Mouse (Mus musculus) midbrain, embryonic 16.5 days (tissue): ENCODE results near the gene Fgfr2. TPM values are rescaled to one million over a fixed set of nuclear protein-coding genes. Genes with fewer than 3 reads are reported as not detected.
A peak's percentile ranks its signal among the peaks of the same experiment; 100 is the strongest.

Experiments
- ATAC-seq: fragments of 200-750 bp; cut with Nextera tagmentation; 2 replicates; pipeline ENCODE4 v1.8.0; 2017; ENCODE audit warnings: moderate TSS enrichment
- H3K27ac ChIP-seq: fragments of 300-500 bp; sonication (generic); 2 replicates; pipeline ENCODE4 v1.5.1; 2014; ENCODE audit warnings: mild to moderate bottlenecking, low read length, mixed read lengths
- H3K27me3 ChIP-seq: fragments of 300-500 bp; sonication (generic); 2 replicates; pipeline ENCODE4 v1.6.1; 2014; ENCODE audit warnings: low read depth, low read length, mixed read lengths; ENCODE audit not compliant: control insufficient read depth, insufficient read depth
- H3K36me3 ChIP-seq: fragments of 300-500 bp; sonication (generic); 2 replicates; pipeline ENCODE4 v1.6.1; 2014; ENCODE audit warnings: mild to moderate bottlenecking, low read length, moderate library complexity, mixed read lengths; ENCODE audit not compliant: control insufficient read depth, insufficient read depth
- H3K4me1 ChIP-seq: fragments of 300-500 bp; sonication (generic); 2 replicates; pipeline ENCODE4 v1.6.1; 2014; ENCODE audit warnings: mild to moderate bottlenecking, low read length, mixed read lengths; ENCODE audit not compliant: control insufficient read depth, insufficient read depth
- H3K4me2 ChIP-seq: fragments of 300-500 bp; sonication (generic); 2 replicates; pipeline ENCODE4 v1.6.1; 2014; ENCODE audit warnings: mild to moderate bottlenecking, low read length, mixed read lengths
- H3K4me3 ChIP-seq: fragments of 300-500 bp; sonication (generic); 2 replicates; pipeline ENCODE4 v1.5.1; 2014; ENCODE audit warnings: low read depth, mild to moderate bottlenecking, low read length, moderate library complexity, mixed read lengths
- H3K9ac ChIP-seq: fragments of 300-500 bp; sonication (generic); 2 replicates; pipeline ENCODE4 v1.6.1; 2014; ENCODE audit warnings: low read depth, low read length, mixed read lengths
- H3K9me3 ChIP-seq: fragments of 300-500 bp; sonication (generic); replicated peaks from 2 replicates; pipeline ENCODE4 v1.6.1; 2014; ENCODE audit warnings: mild to moderate bottlenecking, low read length, mixed read lengths; ENCODE audit not compliant: control insufficient read depth, poor library complexity, severe bottlenecking
- WGBS: fragments of 180-500 bp; shearing (Covaris S2); extraction: QIAGEN DNeasy Blood & Tissue Kit; methylation state at CpG from one replicate; pipeline ENCODE4 v1.1.7; 2014; 5-methylcytosine and 5-hydroxymethylcytosine counted together
- polyA plus RNA-seq: library from polyadenylated mRNA; unstranded; fragments of >200 nt; fragmentation: Nextera tagmentation; extraction: Ambion mirVana; gene quantifications from 2 replicates; pipeline ENCODE4 v1.2.1, GENCODE M21; 2015

Gene Fgfr2
- polyA plus RNA-seq, 1 experiment from 2014 or later, result 23.8 TPM

GRCm38 (mm10) chr7:132199686-132200085 lies 923.5 kb downstream of the Fgfr2 start:
- no peaks in the 10 kb centered on the region for H3K9me3 ChIP-seq
- 22% methylated on average over 6 of the region's 6 CpGs for WGBS
- H3K36me3 ChIP-seq, result no peaks in the 10 kb centered on the region
- ATAC-seq, result no peak
- no peak overlapping the region for H3K4me3 ChIP-seq
- no peak overlapping the region for H3K27ac ChIP-seq
- no peaks in the 10 kb centered on the region for H3K27me3 ChIP-seq
- no peaks in the 10 kb centered on the region for H3K4me1 ChIP-seq
- no peak overlapping the region for H3K9ac ChIP-seq
- H3K4me2 ChIP-seq, result no peak overlapping the region

DNA sequence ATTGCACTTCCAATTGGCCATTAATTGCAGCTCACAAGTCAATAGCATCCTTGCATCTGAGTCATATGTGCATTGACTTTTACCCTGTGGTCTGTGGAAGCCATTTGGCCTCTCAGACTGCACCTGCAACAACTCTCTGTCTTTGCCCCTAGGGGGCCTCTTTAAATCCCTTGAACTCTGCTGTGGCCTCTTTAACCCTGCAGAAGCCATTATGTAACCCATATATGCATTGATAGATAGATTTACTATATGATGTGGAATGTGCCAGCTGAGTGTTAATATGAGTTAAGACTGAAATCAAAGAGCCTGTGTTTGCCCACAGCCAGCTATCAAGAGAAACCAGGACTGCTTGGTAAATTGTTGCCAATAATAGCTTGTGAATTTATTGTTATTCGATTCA lies 924.3 kb downstream of the Fgfr2 start:
- no peak overlapping the region for H3K9ac ChIP-seq
- no peak overlapping the region for H3K4me3 ChIP-seq
- no peaks in the 10 kb centered on the region for H3K9me3 ChIP-seq
- no peak overlapping the region for H3K27ac ChIP-seq
- H3K27me3 ChIP-seq, result no peaks in the 10 kb centered on the region
- H3K4me2 ChIP-seq, result no peak overlapping the region
- 95% methylated on average over 1 of the region's 1 CpGs for WGBS
- H3K4me1 ChIP-seq, result no peaks in the 10 kb centered on the region
- ATAC-seq, result no peak
- H3K36me3 ChIP-seq, result no peaks in the 10 kb centered on the region

DNA sequence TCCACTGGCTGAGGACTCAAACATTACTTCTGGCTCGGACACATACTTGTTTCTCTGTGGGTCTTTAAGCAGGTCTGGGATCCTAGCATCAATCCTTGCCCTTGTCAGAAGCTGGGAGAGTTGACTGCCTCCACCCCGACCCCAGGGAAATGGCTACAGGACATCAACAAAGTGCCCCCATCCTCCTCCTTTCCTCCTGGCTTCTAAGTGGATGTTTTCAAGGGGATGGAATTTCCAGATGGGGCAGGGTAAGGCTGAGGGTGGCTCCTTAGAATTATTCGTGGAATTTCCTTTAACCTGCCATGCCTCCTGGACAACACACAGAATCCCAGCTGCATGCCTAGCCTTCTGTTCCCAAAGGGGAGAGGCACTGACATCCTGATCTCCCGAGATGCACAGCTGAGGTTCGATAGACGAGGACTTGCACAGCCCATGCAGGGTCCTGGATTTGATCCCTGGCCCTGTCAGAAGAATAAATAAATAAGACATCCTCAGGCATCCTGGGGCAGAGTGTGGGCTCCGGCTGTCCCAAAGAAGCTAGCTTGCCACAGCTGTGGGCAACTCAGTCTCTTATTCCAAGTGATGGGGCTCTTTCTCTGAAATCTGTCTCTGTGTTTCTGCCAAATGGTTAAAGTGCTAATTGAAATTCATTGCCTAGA lies 925.2 kb downstream of the Fgfr2 start:
- H3K27me3 ChIP-seq, result no peaks in the 10 kb centered on the region
- H3K4me2 ChIP-seq, result no peak overlapping the region
- H3K9me3 ChIP-seq, result no peaks in the 10 kb centered on the region
- no peak for ATAC-seq
- no peaks in the 10 kb centered on the region for H3K4me1 ChIP-seq
- 63% methylated on average over 7 of the region's 7 CpGs for WGBS
- no peak overlapping the region for H3K9ac ChIP-seq
- no peak overlapping the region for H3K4me3 ChIP-seq
- H3K36me3 ChIP-seq, result no peaks in the 10 kb centered on the region
- no peak overlapping the region for H3K27ac ChIP-seq

DNA sequence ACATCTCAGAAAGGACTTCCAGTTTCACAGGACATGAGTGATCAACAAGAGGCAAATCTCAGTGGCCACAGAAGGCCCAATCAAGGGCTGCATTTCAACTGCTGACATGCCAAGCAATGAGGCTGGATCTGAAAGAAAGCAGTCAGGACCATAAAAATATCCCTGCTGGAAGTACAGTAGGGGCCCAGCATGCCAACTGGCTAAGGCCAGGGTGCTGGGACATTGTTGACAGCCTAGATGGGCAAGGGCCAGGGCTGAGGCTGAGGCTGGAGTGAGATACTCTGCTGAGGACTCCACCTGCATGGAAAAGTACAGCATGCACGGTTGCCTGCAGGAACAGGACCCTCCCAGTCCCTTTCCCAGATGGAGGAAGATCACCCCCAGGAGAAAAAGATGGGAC lies 926.6 kb downstream of the Fgfr2 start:
- no peak for ATAC-seq
- Histone ChIP-seq H3K4me2 (no peak overlapping the region), H3K27ac (no peak overlapping the region), H3K27me3 (no peaks in the 10 kb centered on the region), H3K36me3 (no peaks in the 10 kb centered on the region), H3K9ac (no peak overlapping the region), H3K4me3 (no peak overlapping the region), H3K4me1 (no peaks in the 10 kb centered on the region), H3K9me3 (no peaks in the 10 kb centered on the region)
- 91% methylated on average over 1 of the region's 1 CpGs for WGBS

- Histone ChIP-seq H3K27me3 (no peaks in the 10 kb centered on the region), H3K4me2 (no peak overlapping the region), H3K9ac (no peak overlapping the region), H3K4me1 (no peaks in the 10 kb centered on the region), H3K4me3 (no peak overlapping the region), H3K27ac (no peak overlapping the region), H3K36me3 (no peaks in the 10 kb centered on the region), H3K9me3 (no peaks in the 10 kb centered on the region)
- WGBS, result 98% methylated on average over 2 of the region's 2 CpGs
- no peak for ATAC-seq
Measured at GRCm38 (mm10) chr7:132193606-132194005, 929.5 kb downstream of the Fgfr2 start.

- peaks cover 9% of the 10 kb centered on the region for H3K4me1 ChIP-seq
- H3K27ac ChIP-seq, result no peak overlapping the region
- no peaks in the 10 kb centered on the region for H3K9me3 ChIP-seq
- WGBS, result 61% methylated on average over 3 of the region's 3 CpGs
- no peak overlapping the region for H3K4me3 ChIP-seq
- H3K4me2 ChIP-seq, result no peak overlapping the region
- H3K27me3 ChIP-seq, result no peaks in the 10 kb centered on the region; the same call in 1 of the 2 replicates
- no peak for ATAC-seq
- no peak overlapping the region for H3K9ac ChIP-seq
- no peaks in the 10 kb centered on the region for H3K36me3 ChIP-seq
Measured at GRCm38 (mm10) chr7:132187456-132187855, 935.7 kb downstream of the Fgfr2 start.

- H3K9ac ChIP-seq, result no peak overlapping the region
- H3K36me3 ChIP-seq, result no peaks in the 10 kb centered on the region
- H3K27me3 ChIP-seq, result no peaks in the 10 kb centered on the region; the same call in 1 of the 2 replicates
- no peak overlapping the region for H3K4me2 ChIP-seq
- no peaks in the 10 kb centered on the region for H3K9me3 ChIP-seq
- WGBS, result 14% methylated on average over 5 of the region's 5 CpGs
- ATAC-seq, result peak; percentile 39; the same call in 1 of the 2 replicates
- H3K4me3 ChIP-seq, result no peak overlapping the region
- H3K4me1 ChIP-seq, result peaks cover 9% of the 10 kb centered on the region
- H3K27ac ChIP-seq, result 0 out of 2 replicates have a peak overlapping the region, but pooled peaks have one; percentile 28
Measured at GRCm38 (mm10) chr7:132183892-132184404, 939.2 kb downstream of the Fgfr2 start.

GRCm38 (mm10) chr7:132181586-132182198 lies 941.5 kb downstream of the Fgfr2 start:
- H3K36me3 ChIP-seq, result no peaks in the 10 kb centered on the region
- WGBS, result 94% methylated on average over 4 of the region's 4 CpGs
- H3K27me3 ChIP-seq, result no peaks in the 10 kb centered on the region; the same call in 1 of the 2 replicates
- H3K4me2 ChIP-seq, result no peak overlapping the region
- no peak for ATAC-seq
- no peak overlapping the region for H3K27ac ChIP-seq
- no peaks in the 10 kb centered on the region for H3K9me3 ChIP-seq
- peaks cover 9% of the 10 kb centered on the region for H3K4me1 ChIP-seq
- no peak overlapping the region for H3K9ac ChIP-seq
- no peak overlapping the region for H3K4me3 ChIP-seq

GRCm38 (mm10) chr7:132181042-132181441 lies 942.1 kb downstream of the Fgfr2 start:
- no peak overlapping the region for H3K27ac ChIP-seq
- no peak overlapping the region for H3K4me3 ChIP-seq
- 88% methylated on average over 3 of the region's 3 CpGs for WGBS
- no peaks in the 10 kb centered on the region; the same call in 1 of the 2 replicates for H3K27me3 ChIP-seq
- no peak overlapping the region for H3K4me2 ChIP-seq
- no peaks in the 10 kb centered on the region for H3K36me3 ChIP-seq
- H3K4me1 ChIP-seq, result peaks cover 9% of the 10 kb centered on the region
- no peaks in the 10 kb centered on the region for H3K9me3 ChIP-seq
- no peak for ATAC-seq
- no peak overlapping the region for H3K9ac ChIP-seq
